Mouse (Mus musculus) gastrocnemius, postnatal 4 days (tissue): ENCODE measurements around the gene Slc28a1. TPM values are rescaled to one million over a fixed set of nuclear protein-coding genes. Genes with fewer than 3 reads are reported as not detected.
A peak's percentile ranks its signal among the peaks of the same experiment; 100 is the strongest.

ENCODE experiments used
- DNase-seq, 2 experiments: peaks; one replicate each; pipeline ENCODE4 v3.0.0; 2021 to 2022; ENCODE audit warnings: low spot score in 2 of 2, mixed read lengths in 2 of 2
- total RNA-seq, 2 experiments: library from RNA; stranded (reverse); gene quantifications; 2 replicates each; pipeline ENCODE4 v1.2.3; 2021

The Slc28a1 gene
- total RNA-seq, 2 experiments from 2014 or later: 0.47 to 0.57 TPM

DNA sequence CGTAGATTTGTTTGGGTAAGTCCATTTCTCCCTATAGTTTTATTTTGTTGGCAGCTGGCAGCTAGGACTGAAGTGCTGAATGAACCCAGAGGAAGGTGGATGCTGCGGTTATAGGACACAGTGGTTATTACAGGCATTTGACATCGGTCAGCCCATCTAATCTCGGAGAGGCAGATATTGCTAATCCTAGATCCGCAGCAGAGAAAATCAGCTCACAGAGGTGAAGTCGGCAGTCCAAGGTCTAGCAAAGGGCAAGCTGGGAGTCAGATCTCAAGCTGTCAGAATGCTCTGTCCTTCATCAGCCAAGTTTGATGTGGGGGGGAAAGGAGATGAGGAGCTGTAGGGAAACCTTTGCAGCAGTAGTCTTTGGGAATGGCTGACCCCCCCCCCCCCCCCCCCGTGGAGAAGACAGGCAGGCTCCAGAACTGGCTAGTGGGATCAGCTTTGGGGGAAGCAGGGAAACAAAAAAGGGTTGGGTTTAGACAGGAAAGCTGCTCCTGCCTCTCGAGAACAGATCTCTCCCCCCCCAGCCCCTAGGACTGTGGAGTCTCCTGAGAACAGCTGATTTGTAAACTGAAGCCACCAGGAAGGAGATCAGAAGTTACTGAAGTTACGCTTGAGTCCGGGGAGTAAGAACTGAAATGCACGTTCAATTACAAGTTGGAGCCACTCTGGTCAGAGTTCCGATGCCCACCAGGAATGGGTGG, 95.5 kb downstream of the Slc28a1 start:
- DNase-seq: no peak

DNA sequence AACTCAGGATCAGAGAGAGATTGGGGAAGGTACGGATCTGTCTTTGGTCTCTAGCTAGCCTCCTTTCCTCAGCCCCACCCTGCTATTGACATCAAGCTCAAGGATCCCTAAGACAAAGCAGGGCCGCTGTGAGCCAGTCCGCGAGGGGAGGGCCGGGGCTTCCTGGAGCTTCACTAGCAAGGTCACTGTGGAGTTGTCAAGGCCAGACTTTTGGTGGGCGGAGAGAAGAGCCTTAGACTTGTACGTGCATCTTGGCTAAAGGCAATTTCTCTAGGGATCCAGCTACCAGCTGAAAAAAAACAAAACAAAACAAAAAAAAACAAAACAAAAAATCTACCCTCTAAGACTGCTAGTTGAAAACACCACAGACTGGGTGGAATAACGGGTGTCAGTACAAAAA, 97.2 kb downstream of the Slc28a1 start:
- DNase-seq: no peak

DNA sequence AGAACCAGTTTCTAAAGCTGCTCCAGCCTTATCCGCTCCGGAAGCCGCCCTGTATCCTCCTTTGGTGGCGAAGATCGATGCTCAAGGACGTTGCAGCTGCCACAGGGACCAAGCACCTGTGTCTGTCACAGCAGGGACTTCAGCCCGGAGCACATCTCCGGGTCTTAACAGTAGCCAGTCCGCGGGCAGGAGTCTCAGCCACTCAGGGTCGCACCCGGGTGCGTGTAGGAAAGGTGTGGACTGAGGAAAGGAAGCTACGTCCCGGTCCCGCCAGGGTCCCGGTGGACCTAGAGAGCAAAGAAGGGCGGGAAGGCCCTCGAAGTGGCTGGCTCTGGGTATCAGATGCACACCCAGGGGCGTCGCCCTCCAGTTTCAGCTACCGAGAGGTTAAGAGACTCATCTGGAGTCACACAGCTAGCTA, 97.7 kb downstream of the Slc28a1 start:
- peak in 1 of 2 experiments; percentile 39 for DNase-seq

DNA sequence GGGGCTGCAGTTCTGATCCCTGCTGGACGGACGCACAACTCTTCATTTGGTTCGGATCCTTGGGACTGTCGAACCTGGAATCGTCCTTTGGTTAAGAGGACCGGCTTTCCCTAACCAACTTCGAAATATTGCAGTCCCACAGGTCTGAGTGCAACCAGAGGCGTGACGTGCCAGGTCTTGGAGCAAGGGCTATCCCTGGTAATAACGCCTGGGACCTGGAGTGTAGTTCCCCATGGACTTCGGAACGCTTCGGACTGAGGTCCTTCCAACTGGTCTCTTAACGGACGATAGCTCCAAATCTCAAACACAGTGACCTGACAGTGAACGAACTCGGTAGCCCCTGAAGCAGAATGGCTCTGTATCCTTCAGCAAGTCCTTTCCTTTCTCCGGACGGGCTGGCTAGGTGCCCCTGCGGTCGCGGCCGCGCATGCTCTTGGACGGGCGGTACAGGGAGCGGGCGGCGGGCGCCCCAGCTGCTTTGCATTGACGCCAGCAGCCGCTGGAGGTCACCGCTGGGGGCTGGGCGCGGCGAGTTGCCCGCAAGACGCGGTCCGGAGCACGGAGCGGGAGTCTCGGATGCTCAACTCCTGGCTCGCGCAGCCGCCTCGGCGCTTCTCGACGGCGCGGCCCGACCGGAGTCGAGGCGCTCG, 98.2 kb downstream of the Slc28a1 start:
- DNase-seq: peak; percentile 92 to 93

DNA sequence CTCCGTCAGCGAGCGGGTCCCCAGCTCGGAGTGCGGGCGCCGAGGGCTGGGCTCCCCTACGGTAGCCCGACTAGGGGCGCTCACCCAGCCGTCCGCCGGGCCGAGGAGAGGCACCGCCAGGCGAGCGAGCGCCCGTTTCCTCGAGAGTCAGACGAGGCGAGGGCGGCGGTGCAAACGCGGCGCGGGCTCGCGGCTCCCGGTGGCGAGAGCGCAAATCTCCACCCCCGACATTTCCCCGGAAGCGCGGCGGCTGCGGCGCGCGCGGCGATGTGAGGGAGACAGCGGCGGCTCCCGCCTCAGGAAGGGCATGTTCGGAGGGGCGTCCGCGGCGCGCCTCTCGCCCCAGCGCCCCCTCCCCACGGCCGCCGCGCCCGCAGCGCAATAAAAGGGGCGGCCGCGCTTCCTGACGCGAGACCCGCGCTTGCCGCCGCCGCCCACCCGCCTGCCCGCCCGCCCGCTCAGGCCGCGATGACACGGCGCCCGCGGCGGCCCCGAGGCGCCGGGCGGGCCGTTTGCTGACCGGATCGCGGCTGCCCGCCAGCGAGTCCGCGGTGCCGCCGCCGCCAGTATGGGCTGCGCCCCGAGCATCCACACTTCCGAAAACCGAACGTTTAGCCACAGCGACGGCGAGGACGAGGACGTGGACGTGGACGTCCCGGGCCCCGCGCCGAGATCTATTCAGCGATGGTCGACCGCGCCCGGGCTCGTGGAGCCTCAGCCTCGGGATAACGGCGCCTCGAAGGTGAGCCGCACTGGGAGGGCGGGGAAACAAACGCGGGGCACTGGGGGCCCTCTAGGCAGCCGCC, 99.0 kb downstream of the Slc28a1 start, which contains the start of gene Pde8a:
Pde8a (plus strand) TSS at position 250 of the 806 bp plus-strand sequence.
- no peak for DNase-seq

DNA sequence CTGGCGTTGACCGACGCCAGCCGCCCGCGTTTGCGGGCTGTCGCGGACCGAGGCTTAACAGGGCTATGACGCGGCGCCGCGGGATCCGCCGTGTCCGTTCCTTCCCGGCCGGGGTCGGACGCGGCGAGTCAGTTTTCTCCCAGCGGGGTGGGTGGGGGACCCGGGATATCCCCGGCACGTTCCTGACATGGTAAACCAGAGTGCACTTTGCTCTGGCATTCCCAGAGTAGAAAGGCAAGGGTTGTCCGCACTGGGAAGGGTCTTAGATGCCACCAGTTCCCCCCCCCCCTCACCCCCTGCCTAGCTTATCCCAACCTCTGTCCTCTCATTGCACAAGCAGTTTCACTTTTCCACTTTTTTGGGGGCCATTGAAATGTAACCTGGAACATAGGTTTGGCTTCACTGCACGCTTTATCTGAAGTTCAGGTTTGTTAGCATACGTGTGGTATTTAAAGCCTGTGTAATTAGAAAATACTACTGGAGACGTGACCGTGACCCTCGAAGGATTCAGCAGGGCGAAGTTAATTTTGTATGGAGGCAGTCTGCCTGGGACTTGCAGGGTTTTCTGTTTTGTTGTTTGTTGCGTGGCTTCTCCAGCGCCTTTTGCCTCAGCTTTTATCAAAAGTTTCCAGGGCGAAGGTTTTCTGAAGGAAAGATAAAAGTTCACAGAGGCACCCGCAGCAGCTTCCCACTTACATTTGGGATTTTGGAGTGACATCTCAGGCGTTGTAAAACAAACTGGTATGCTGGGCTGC, 99.7 kb downstream of the Slc28a1 start:
- DNase-seq: peak in 1 of 2 experiments; percentile 33

DNA sequence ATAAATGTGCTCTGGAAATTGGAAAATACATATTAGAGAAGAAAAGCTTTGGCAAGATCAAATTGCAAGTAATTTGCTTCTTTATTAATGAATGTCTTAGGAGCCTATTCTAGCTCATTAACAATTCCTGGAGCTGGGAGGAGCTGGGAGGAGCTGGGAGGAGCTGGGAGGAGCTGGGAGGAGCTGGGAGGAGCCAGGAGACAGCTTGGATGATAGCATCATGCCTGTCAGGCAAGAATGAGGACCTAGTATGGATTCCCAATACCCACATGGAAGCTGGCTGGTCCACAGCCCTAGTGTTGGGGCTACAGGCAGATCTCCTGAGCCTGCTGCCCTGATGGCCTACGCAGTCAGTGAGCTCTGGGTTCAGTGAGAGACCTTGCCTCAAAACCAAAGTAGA, 101.4 kb downstream of the Slc28a1 start:
- DNase-seq: no peak

DNA sequence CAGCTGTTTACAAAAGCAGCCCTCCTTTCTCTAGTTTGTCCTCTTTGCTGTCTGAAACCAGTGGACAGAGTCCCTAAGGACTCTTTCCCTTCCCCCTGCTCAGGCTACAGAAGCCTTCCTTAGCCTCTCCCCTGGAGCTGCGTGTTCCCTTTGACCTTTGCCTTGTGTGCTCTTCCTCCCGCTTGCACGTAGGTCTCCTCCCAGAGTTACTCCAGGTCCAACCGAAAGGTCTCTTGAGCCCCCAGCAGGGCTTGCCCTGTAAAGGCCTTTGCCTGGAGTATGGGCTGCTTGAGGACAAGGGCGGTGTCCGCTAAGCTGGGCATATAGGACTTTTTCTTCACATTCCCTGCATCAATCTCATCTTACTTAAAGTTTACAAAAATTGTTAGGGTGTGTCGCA, 104.7 kb downstream of the Slc28a1 start:
- no peak for DNase-seq

Other genes starting within 250 kb of the Slc28a1 start
- 1 to 10 TPM; 9.1 to 9.5 TPM for gene Wdr73, start 213.5 kb upstream of the Slc28a1 start, total RNA-seq
- gene Nmb, start 209.7 kb upstream of the Slc28a1 start, total RNA-seq: 1 to 10 TPM; 2.5 to 4.9 TPM
- 10 to 100 TPM; 71.6 to 77.3 TPM for gene Sec11a, start 167.0 kb upstream of the Slc28a1 start, total RNA-seq
- gene Zfp592, start 121.1 kb upstream of the Slc28a1 start, total RNA-seq: 10 to 100 TPM; 18.4 to 20.2 TPM
- gene Alpk3, start 57.2 kb upstream of the Slc28a1 start, total RNA-seq: 100 to 1,000 TPM; 132 to 139 TPM
- gene Pde8a, start 98.8 kb downstream of the Slc28a1 start, total RNA-seq: 10 to 100 TPM; 11.1 to 11.7 TPM
- 1,000 to 10,000 TPM; 1,161 to 1,216 TPM for gene Rps17, start 230.5 kb downstream of the Slc28a1 start, total RNA-seq